Mouse (Mus musculus): ENCODE measurements at regions not wholly inside any gene's neighbourhood (a gene's known extent, or its start where the extent isn't known, plus 50 kb on each side); places are given as distances from the start of the nearest gene placed in this dataset.

DNA sequence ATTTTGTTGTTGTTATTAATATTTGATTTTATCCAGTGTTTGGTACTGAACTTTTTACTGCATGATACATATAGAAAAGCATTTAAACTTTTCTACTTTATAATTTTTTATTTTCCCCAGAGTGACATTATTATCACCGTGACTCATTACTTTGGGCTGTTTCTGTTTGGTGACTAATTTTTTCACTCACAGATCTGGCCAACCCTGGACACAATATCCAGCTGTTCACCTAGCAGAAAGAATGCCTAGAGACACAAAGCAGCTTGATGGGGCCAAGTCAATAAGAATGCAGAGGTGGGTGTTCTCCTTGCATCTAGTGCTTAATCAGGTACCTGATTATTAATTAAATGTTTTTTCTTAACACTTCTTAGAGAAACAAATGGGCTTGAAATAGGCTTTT, 414.7 kb upstream of the Cdh9 start:
- no peak for TF ChIP-seq EP300 (IDR thresholded peaks at IDR 0.05; ENCODE audit: low read depth)
- TF ChIP-seq CTCF (IDR thresholded peaks at IDR 0.05; ENCODE audit: low read depth) = no peak
